Mouse (Mus musculus): ENCODE results near the gene Wdr61. TPM values are rescaled to one million over a fixed set of nuclear protein-coding genes. Genes with fewer than 3 reads are reported as not detected.
"Not testable (repeated sequence)": the region's sequence is repeated elsewhere in the genome, so short reads cannot be mapped to it uniquely, and the experiment has no call there.

The Wdr61 gene
- total RNA-seq, 1 experiment, result 88.6 TPM

DNA sequence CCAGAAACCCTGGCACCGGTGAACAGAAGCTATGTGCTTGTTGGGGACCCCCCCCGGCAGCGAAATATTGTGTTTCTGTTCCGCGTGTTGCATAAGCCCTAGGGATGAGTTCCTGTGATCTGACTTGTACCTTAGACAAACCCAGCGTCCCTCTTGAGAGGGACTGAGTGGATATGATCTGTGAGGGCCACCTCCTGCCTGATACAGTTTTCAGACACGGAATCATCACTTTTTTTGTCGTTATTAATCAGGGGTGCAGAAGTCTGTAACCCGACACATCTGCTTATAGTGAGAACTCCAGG is 34.2 kb downstream of the Wdr61 start:
- Histone ChIP-seq H3K4me3 (ENCODE audit: insufficient read depth in 1 of 2, low read depth in 1 of 2, low read length in 2 of 2, poor library complexity in 1 of 2, severe bottlenecking in 1 of 2) (peak overlapping the region; percentile 75 to 79), H3K9ac (ENCODE audit: insufficient read depth, low read depth, low read length, poor library complexity, severe bottlenecking) (peak overlapping the region; percentile 66; the same call in 1 of the 2 replicates), H3K9me3 (ENCODE audit: control insufficient read depth, insufficient read depth, low read depth, low read length) (no peaks in the 10 kb centered on the region), H3K27ac (ENCODE audit: insufficient read depth, low read depth, low read length, poor library complexity, severe bottlenecking) (no peak overlapping the region), H3K4me1 (ENCODE audit: control insufficient read depth in 2 of 2, insufficient read depth in 2 of 2, low read length in 2 of 2, poor library complexity in 1 of 2) (no peaks in the 10 kb centered on the region), H3K36me3 (ENCODE audit: control insufficient read depth, insufficient read depth, low read length, poor library complexity, severe bottlenecking) (no peaks in the 10 kb centered on the region)
- in situ Hi-C loops (cut with MboI; ENCODE audit: low sequenced_read_pairs in 2 of 2, unreplicated experiment in 2 of 2), result no loop called here
- no peak for DNase-seq (ENCODE audit: low read depth, low spot score)
- TF ChIP-seq ZC3H11A (IDR thresholded peaks at IDR 0.05; ENCODE audit: borderline replicate concordance, low read depth, low read length) (no peak), HCFC1 (IDR thresholded peaks at IDR 0.05; ENCODE audit: borderline replicate concordance, insufficient read depth, low read length) (no peak), ZNF384 (IDR thresholded peaks at IDR 0.05; ENCODE audit: low read depth, low read length) (no peak), MAFK (IDR thresholded peaks at IDR 0.05; ENCODE audit: insufficient read depth, low read depth, low read length) (no peak), CHD2 (IDR thresholded peaks at IDR 0.05; ENCODE audit: low read depth, low read length) (no peak)

DNA sequence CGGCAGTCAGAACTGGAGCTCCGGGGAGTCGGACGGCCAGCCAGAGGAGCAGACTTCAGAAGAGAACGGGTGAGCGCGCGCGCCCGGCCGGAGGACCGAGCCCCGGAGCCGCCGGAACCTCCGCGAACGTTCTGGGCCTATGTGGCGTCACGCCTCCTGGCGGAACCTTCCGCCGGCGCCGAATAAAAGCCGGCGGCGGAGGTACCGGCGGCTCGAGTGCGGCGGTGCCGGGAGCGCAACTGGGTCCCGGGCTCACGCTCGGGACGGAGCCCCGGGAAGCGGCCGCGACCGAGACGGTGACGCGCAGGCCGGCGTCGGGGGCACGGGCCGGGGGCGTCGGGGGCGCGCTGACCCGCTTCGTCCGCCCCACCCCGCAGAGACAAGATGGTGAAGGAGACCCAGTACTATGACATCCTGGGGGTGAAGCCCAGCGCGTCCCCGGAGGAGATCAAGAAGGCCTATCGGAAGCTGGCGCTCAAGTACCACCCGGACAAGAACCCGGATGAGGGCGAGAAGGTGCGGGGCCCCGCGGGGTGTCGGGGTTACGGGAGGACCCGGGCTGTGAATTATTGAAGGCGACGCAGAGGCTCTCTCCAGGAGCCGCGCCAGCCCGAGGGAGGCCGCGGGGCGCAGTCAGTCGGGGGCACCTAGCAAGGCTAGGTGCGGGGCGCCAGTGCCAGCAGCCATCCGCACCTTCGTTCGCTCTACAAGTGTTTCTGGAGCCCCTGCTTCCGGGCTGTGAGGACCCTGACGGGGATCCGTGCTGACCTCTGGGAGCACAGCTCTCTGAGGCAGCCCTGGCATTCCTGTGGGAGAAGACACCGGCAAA is 34.8 kb downstream of the Wdr61 start:
- no peak for TF ChIP-seq ZNF384 (IDR thresholded peaks at IDR 0.05; ENCODE audit: low read depth, low read length)
- TF ChIP-seq ZC3H11A (IDR thresholded peaks at IDR 0.05; ENCODE audit: borderline replicate concordance, low read depth, low read length), result no peak
- TF ChIP-seq MAFK (IDR thresholded peaks at IDR 0.05; ENCODE audit: insufficient read depth, low read depth, low read length), result no peak
- Histone ChIP-seq H3K36me3 (ENCODE audit: control insufficient read depth, insufficient read depth, low read length, poor library complexity, severe bottlenecking) (no peaks in the 10 kb centered on the region), H3K27ac (ENCODE audit: insufficient read depth, low read depth, low read length, poor library complexity, severe bottlenecking) (no peak overlapping the region), H3K4me1 (ENCODE audit: control insufficient read depth in 2 of 2, insufficient read depth in 2 of 2, low read length in 2 of 2, poor library complexity in 1 of 2) (no peaks in the 10 kb centered on the region), H3K4me3 (ENCODE audit: insufficient read depth in 1 of 2, low read depth in 1 of 2, low read length in 2 of 2, poor library complexity in 1 of 2, severe bottlenecking in 1 of 2) (peak overlapping the region; percentile 75 to 79), H3K9me3 (ENCODE audit: control insufficient read depth, insufficient read depth, low read depth, low read length) (no peaks in the 10 kb centered on the region), H3K9ac (ENCODE audit: insufficient read depth, low read depth, low read length, poor library complexity, severe bottlenecking) (peak overlapping the region; percentile 66)
- in situ Hi-C loops (cut with MboI; ENCODE audit: low sequenced_read_pairs in 2 of 2, unreplicated experiment in 2 of 2), result no loop called here
- DNase-seq (ENCODE audit: low read depth, low spot score), result no peak

DNA sequence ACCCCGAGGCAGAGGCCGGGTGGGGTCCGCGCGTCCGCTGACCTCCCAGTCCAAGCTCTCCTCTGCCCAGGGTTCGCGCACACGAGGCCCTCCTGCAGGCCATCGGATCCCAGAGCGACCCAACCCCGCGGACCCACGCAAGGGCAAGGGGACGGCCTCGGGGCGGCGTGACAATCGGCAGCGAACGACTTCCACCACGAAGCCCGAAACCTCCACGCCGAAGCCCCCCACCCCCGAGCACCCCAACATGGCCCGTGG is 35.3 kb downstream of the Wdr61 start:
- no peaks in the 10 kb centered on the region for H3K9me3 ChIP-seq (ENCODE audit: control insufficient read depth, insufficient read depth, low read depth, low read length)
- no peak for DNase-seq (ENCODE audit: low read depth, low spot score)
- H3K36me3 ChIP-seq (ENCODE audit: control insufficient read depth, insufficient read depth, low read length, poor library complexity, severe bottlenecking), result no peaks in the 10 kb centered on the region
- no peak for TF ChIP-seq ZNF384 (IDR thresholded peaks at IDR 0.05; ENCODE audit: low read depth, low read length)
- no peak for TF ChIP-seq MAFK (IDR thresholded peaks at IDR 0.05; ENCODE audit: insufficient read depth, low read depth, low read length)
- no peak for TF ChIP-seq ZC3H11A (IDR thresholded peaks at IDR 0.05; ENCODE audit: borderline replicate concordance, low read depth, low read length)
- TF ChIP-seq HCFC1 (IDR thresholded peaks at IDR 0.05; ENCODE audit: borderline replicate concordance, insufficient read depth, low read length), result no peak
- no peak for TF ChIP-seq CHD2 (IDR thresholded peaks at IDR 0.05; ENCODE audit: low read depth, low read length)
- peak overlapping the region; percentile 75 to 79 for H3K4me3 ChIP-seq (ENCODE audit: insufficient read depth in 1 of 2, low read depth in 1 of 2, low read length in 2 of 2, poor library complexity in 1 of 2, severe bottlenecking in 1 of 2)
- in situ Hi-C loops (cut with MboI; ENCODE audit: low sequenced_read_pairs in 2 of 2, unreplicated experiment in 2 of 2), result no loop called here
- no peak overlapping the region for H3K27ac ChIP-seq (ENCODE audit: insufficient read depth, low read depth, low read length, poor library complexity, severe bottlenecking)
- H3K9ac ChIP-seq (ENCODE audit: insufficient read depth, low read depth, low read length, poor library complexity, severe bottlenecking), result peak overlapping the region; percentile 66
- H3K4me1 ChIP-seq (ENCODE audit: control insufficient read depth in 2 of 2, insufficient read depth in 2 of 2, low read length in 2 of 2, poor library complexity in 1 of 2), result no peaks in the 10 kb centered on the region

DNA sequence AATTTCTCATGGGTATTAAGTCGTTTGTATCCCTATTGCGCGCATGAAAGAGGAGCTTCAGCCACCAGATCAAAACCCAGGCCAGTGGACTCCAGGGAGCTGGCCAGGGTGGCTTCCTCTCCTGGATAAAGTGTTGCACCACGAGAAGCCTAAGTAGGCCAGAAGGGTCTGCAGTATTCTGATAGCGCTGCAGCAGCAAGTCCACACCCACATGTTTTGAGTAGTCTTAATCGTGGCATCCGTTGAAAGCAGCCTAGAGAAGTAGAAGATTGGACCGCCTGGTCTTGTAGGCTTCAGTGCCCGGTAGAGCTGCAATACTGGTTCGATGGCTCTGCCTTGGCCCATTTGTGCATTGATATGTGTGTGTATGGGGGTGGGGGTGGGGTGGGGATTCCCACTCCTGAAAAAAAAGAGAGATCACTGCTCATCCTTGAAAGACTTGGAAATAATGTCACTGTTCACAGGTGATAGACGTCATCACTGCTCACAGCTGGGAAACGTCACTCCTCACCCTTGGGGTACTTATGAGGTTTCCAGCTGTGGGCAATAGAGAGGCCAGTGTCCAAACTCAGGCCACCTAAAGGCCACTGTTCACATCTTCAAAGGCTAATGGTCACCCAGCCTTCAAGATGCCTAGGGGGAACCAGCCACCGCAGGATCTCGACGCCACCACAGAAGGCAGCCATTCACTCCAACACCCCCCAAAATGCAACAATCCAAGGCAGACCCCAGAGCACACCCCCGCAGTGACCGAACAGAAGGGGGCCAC is 35.8 kb downstream of the Wdr61 start, which contains the start of gene Dnaja4:
Gene Dnaja4, plus strand, starts transcription at position 556 of the 769 bp plus-strand sequence.
- TF ChIP-seq HCFC1 (IDR thresholded peaks at IDR 0.05; ENCODE audit: borderline replicate concordance, insufficient read depth, low read length), result no peak
- TF ChIP-seq MAFK (IDR thresholded peaks at IDR 0.05; ENCODE audit: insufficient read depth, low read depth, low read length), result no peak
- H3K4me1 ChIP-seq (ENCODE audit: control insufficient read depth in 2 of 2, insufficient read depth in 2 of 2, low read length in 2 of 2, poor library complexity in 1 of 2), result no peaks in the 10 kb centered on the region
- peak within 1 kb of the TSS; percentile 75 to 79 for H3K4me3 ChIP-seq (ENCODE audit: insufficient read depth in 1 of 2, low read depth in 1 of 2, low read length in 2 of 2, poor library complexity in 1 of 2, severe bottlenecking in 1 of 2)
- H3K36me3 ChIP-seq (ENCODE audit: control insufficient read depth, insufficient read depth, low read length, poor library complexity, severe bottlenecking), result no peaks in the 10 kb centered on the region
- H3K9me3 ChIP-seq (ENCODE audit: control insufficient read depth, insufficient read depth, low read depth, low read length), result no peaks in the 10 kb centered on the region
- no peak for DNase-seq (ENCODE audit: low read depth, low spot score)
- peak within 1 kb of the TSS; percentile 66 for H3K9ac ChIP-seq (ENCODE audit: insufficient read depth, low read depth, low read length, poor library complexity, severe bottlenecking)
- in situ Hi-C loops (cut with MboI; ENCODE audit: low sequenced_read_pairs in 2 of 2, unreplicated experiment in 2 of 2), result no loop called here
- no peak within 1 kb of the TSS for H3K27ac ChIP-seq (ENCODE audit: insufficient read depth, low read depth, low read length, poor library complexity, severe bottlenecking)

DNA sequence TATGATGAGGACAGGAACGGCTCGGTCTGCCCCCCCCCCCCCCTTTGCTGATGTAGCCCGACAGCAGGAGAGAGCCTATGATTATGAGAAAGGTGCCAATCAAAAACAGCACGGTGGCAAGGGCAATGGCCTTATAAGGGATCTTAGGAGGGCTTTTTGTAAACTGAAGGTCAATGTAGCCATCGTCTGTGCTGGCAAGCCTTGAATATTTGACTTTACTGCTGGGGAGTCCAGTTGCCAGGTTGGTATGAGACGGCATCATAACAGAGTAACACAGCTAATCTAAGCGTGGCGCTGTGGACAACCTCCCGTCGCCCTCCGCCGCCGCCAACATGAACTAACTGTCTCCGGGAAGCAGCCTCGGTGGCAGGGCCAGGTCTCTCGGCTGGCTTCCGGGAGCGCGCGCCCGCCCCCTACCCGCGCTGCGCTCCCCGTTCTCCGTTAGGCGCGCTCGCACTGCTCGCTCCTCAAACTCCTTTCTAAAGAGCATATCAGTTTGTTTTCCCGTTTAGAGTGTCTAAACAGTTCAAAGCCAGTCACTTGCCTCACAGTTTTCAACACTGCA is 43.0 kb downstream of the Wdr61 start:
- H3K4me1 ChIP-seq (ENCODE audit: control insufficient read depth in 2 of 2, insufficient read depth in 2 of 2, low read length in 2 of 2, poor library complexity in 1 of 2); in situ Hi-C loops (cut with MboI; ENCODE audit: low sequenced_read_pairs in 2 of 2, unreplicated experiment in 2 of 2); H3K9me3 ChIP-seq (ENCODE audit: control insufficient read depth, insufficient read depth, low read depth, low read length); H3K36me3 ChIP-seq (ENCODE audit: control insufficient read depth, insufficient read depth, low read length, poor library complexity, severe bottlenecking); H3K27ac ChIP-seq (ENCODE audit: insufficient read depth, low read depth, low read length, poor library complexity, severe bottlenecking); DNase-seq (ENCODE audit: low read depth, low spot score); H3K9ac ChIP-seq (ENCODE audit: insufficient read depth, low read depth, low read length, poor library complexity, severe bottlenecking): not testable (repeated sequence)
- peak overlapping the region in 1 of 2 experiments; percentile 27; a peak in 1 of 4 replicates for H3K4me3 ChIP-seq (ENCODE audit: insufficient read depth in 1 of 2, low read depth in 1 of 2, low read length in 2 of 2, poor library complexity in 1 of 2, severe bottlenecking in 1 of 2)

DNA sequence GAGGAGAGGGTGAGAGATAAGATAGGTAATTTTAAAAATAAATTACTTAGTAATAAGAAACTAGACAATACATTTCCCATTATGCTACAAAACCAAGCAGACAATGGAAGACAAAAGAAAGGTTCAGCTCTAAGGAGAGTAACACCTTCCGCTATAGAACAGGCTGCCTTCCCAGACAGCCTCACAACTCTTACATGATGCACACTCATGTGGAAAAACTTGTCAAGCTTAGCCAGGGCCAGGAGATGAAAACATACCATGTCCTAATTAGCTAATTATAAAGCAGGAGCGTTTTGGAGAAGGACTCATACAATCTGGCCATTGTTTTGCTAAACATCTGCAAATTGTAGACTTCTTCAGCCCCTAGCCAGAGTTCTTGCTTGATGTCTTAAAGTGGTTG is 43.6 kb downstream of the Wdr61 start:
- H3K9ac ChIP-seq (ENCODE audit: insufficient read depth, low read depth, low read length, poor library complexity, severe bottlenecking); H3K4me1 ChIP-seq (ENCODE audit: control insufficient read depth in 2 of 2, insufficient read depth in 2 of 2, low read length in 2 of 2, poor library complexity in 1 of 2); H3K36me3 ChIP-seq (ENCODE audit: control insufficient read depth, insufficient read depth, low read length, poor library complexity, severe bottlenecking); H3K9me3 ChIP-seq (ENCODE audit: control insufficient read depth, insufficient read depth, low read depth, low read length); in situ Hi-C loops (cut with MboI; ENCODE audit: low sequenced_read_pairs in 2 of 2, unreplicated experiment in 2 of 2); DNase-seq (ENCODE audit: low read depth, low spot score); H3K4me3 ChIP-seq (ENCODE audit: insufficient read depth in 1 of 2, low read depth in 1 of 2, low read length in 2 of 2, poor library complexity in 1 of 2, severe bottlenecking in 1 of 2); H3K27ac ChIP-seq (ENCODE audit: insufficient read depth, low read depth, low read length, poor library complexity, severe bottlenecking): not testable (repeated sequence)

Measured in ES-E14 (cell line).